Mouse (Mus musculus) layer of hippocampus, adult 11-12 months (tissue): ENCODE data around the gene Nup93.
"Not testable (repeated sequence)": the region's sequence is repeated elsewhere in the genome, so short reads cannot be mapped to it uniquely, and the experiment has no call there.

Source experiments
- DNase-seq: peaks from one replicate; pipeline ENCODE4 v3.0.0; 2022; ENCODE audit warnings: low spot score

The Nup93 gene

GRCm38 (mm10) chr8:94214252-94215173, at the start of gene Nup93:
Gene Nup93 (plus strand): TSS chr8:94214564.
- DNase-seq: peak; percentile 99

GRCm38 (mm10) chr8:94165772-94166171, 48.6 kb upstream of the Nup93 start:
- DNase-seq: not testable (repeated sequence)

- DNase-seq: peak; percentile 96
Measured at GRCm38 (mm10) chr8:94167244-94167643, 47.1 kb upstream of the Nup93 start.

GRCm38 (mm10) chr8:94169547-94169946, 44.8 kb upstream of the Nup93 start:
- DNase-seq: no peak

- no peak for DNase-seq
Measured at GRCm38 (mm10) chr8:94171321-94171755, 43.0 kb upstream of the Nup93 start.

- DNase-seq: peak; percentile 75
Measured at GRCm38 (mm10) chr8:94172075-94172808, 42.1 kb upstream of the Nup93 start, which contains the start of gene Mt2. Gene Mt2 (plus strand): TSS chr8:94172664.

- no peak for DNase-seq
Measured at GRCm38 (mm10) chr8:94172809-94173732, 41.3 kb upstream of the Nup93 start.

GRCm38 (mm10) chr8:94173848-94174403, 40.4 kb upstream of the Nup93 start:
- DNase-seq: no peak

- DNase-seq: no peak
Measured at GRCm38 (mm10) chr8:94174619-94175213, 39.6 kb upstream of the Nup93 start.

GRCm38 (mm10) chr8:94177716-94178390, 36.5 kb upstream of the Nup93 start:
- DNase-seq: no peak

GRCm38 (mm10) chr8:94178857-94179712, 35.3 kb upstream of the Nup93 start, which contains the start of gene Mt1:
Gene Mt1 (plus strand): TSS chr8:94179082.
- DNase-seq: peak; percentile 93

- no peak for DNase-seq
Measured at GRCm38 (mm10) chr8:94179713-94180560, 34.4 kb upstream of the Nup93 start.

- DNase-seq: no peak
Measured at GRCm38 (mm10) chr8:94180561-94180908, 33.8 kb upstream of the Nup93 start.

GRCm38 (mm10) chr8:94182055-94182929, 32.1 kb upstream of the Nup93 start:
- no peak for DNase-seq

GRCm38 (mm10) chr8:94183117-94183516, 31.2 kb upstream of the Nup93 start:
- DNase-seq: peak; percentile 78

- no peak for DNase-seq
Measured at GRCm38 (mm10) chr8:94184357-94184843, 30.0 kb upstream of the Nup93 start.

- DNase-seq: no peak
Measured at GRCm38 (mm10) chr8:94185791-94186190, 28.6 kb upstream of the Nup93 start.
